Mouse (Mus musculus): ENCODE measurements around the gene Washc4. TPM values are rescaled to one million over a fixed set of nuclear protein-coding genes. Genes with fewer than 3 reads are reported as not detected.

Gene Washc4
- polyA plus RNA-seq, 1 experiment from 2014 or later: 32.3 TPM

- no peak overlapping the region for H3K27ac ChIP-seq (ENCODE audit: low read depth, low read length)
- no peak overlapping the region for H3K9ac ChIP-seq (ENCODE audit: low read depth, low read length)
- no peaks in the 10 kb centered on the region for H3K27me3 ChIP-seq (replicated peaks; ENCODE audit: control insufficient read depth, insufficient read depth, low read length)
- no peak overlapping the region for H3K4me3 ChIP-seq (ENCODE audit: low read depth, low read length)
- peaks cover 43% of the 10 kb centered on the region for H3K36me3 ChIP-seq (ENCODE audit: control insufficient read depth, insufficient read depth)
- TF ChIP-seq CTCF (IDR thresholded peaks at IDR 0.05; ENCODE audit: low read depth): no peak
- 87% methylated on average over 5 of the region's 5 CpGs for WGBS
- no peaks in the 10 kb centered on the region for H3K9me3 ChIP-seq (ENCODE audit: control insufficient read depth)
- no peak for ATAC-seq
- no peak overlapping the region for H3K4me2 ChIP-seq (replicated peaks; ENCODE audit: low read depth)
- H3K4me1 ChIP-seq (replicated peaks; ENCODE audit: control insufficient read depth, insufficient read depth, low read length): no peaks in the 10 kb centered on the region
These were observed 86.3 kb downstream of the Washc4 start for GRCm38 (mm10) chr10:83629878-83630277.

GRCm38 (mm10) chr10:83630899-83631298 is 87.3 kb downstream of the Washc4 start:
- WGBS: 73% methylated on average over 3 of the region's 3 CpGs
- H3K9ac ChIP-seq (ENCODE audit: low read depth, low read length): no peak overlapping the region
- no peak for ATAC-seq
- TF ChIP-seq CTCF (IDR thresholded peaks at IDR 0.05; ENCODE audit: low read depth): no peak
- H3K27ac ChIP-seq (ENCODE audit: low read depth, low read length): no peak overlapping the region
- H3K27me3 ChIP-seq (replicated peaks; ENCODE audit: control insufficient read depth, insufficient read depth, low read length): no peaks in the 10 kb centered on the region
- no peak overlapping the region for H3K4me3 ChIP-seq (ENCODE audit: low read depth, low read length)
- no peak overlapping the region for H3K4me2 ChIP-seq (replicated peaks; ENCODE audit: low read depth)
- H3K4me1 ChIP-seq (replicated peaks; ENCODE audit: control insufficient read depth, insufficient read depth, low read length): no peaks in the 10 kb centered on the region
- H3K9me3 ChIP-seq (ENCODE audit: control insufficient read depth): no peaks in the 10 kb centered on the region
- H3K36me3 ChIP-seq (ENCODE audit: control insufficient read depth, insufficient read depth): peaks cover 33% of the 10 kb centered on the region

GRCm38 (mm10) chr10:83631775-83632174 is 88.2 kb downstream of the Washc4 start:
- ATAC-seq: no peak
- 91% methylated on average over 10 of the region's 10 CpGs for WGBS
- no peak for TF ChIP-seq CTCF (IDR thresholded peaks at IDR 0.05; ENCODE audit: low read depth)
- no peaks in the 10 kb centered on the region for H3K9me3 ChIP-seq (ENCODE audit: control insufficient read depth)
- H3K36me3 ChIP-seq (ENCODE audit: control insufficient read depth, insufficient read depth): peaks cover 30% of the 10 kb centered on the region
- no peak overlapping the region for H3K4me2 ChIP-seq (replicated peaks; ENCODE audit: low read depth)
- no peak overlapping the region for H3K9ac ChIP-seq (ENCODE audit: low read depth, low read length)
- no peaks in the 10 kb centered on the region for H3K4me1 ChIP-seq (replicated peaks; ENCODE audit: control insufficient read depth, insufficient read depth, low read length)
- no peak overlapping the region for H3K4me3 ChIP-seq (ENCODE audit: low read depth, low read length)
- no peaks in the 10 kb centered on the region for H3K27me3 ChIP-seq (replicated peaks; ENCODE audit: control insufficient read depth, insufficient read depth, low read length)
- H3K27ac ChIP-seq (ENCODE audit: low read depth, low read length): no peak overlapping the region

DNA sequence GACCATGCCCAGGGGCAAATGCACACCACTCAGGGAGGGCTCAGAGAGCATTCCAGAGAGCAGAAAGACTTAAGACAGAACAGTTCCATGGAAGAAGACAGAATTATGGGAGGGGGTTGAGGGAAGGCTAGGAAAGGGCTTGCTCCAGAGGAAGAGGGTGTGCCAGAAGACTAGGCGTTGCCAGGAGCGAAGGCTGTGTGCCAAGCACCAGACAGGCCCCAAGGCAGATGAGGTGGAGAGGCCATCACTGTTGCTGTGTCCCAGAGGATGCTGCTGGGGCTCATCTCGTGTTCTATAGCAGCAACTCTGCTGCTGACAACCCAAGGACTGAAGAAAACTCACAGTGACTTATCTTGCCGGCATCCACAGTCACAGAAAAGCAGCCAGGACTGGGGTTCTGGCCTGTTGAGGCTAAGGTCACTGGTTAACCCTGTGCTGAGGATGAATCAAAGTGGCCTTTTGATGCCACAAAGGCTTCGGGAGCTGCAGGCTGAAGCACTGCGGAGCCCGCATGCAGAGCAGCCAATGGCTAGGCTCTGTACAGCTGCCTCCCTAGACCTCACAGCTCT is 89.3 kb downstream of the Washc4 start:
- WGBS: 85% methylated on average over 7 of the region's 7 CpGs
- no peaks in the 10 kb centered on the region for H3K9me3 ChIP-seq (ENCODE audit: control insufficient read depth)
- no peak for ATAC-seq
- TF ChIP-seq CTCF (IDR thresholded peaks at IDR 0.05; ENCODE audit: low read depth): no peak
- H3K36me3 ChIP-seq (ENCODE audit: control insufficient read depth, insufficient read depth): peaks cover 25% of the 10 kb centered on the region
- H3K4me1 ChIP-seq (replicated peaks; ENCODE audit: control insufficient read depth, insufficient read depth, low read length): no peaks in the 10 kb centered on the region
- H3K27me3 ChIP-seq (replicated peaks; ENCODE audit: control insufficient read depth, insufficient read depth, low read length): no peaks in the 10 kb centered on the region
- no peak overlapping the region for H3K4me2 ChIP-seq (replicated peaks; ENCODE audit: low read depth)
- no peak overlapping the region for H3K9ac ChIP-seq (ENCODE audit: low read depth, low read length)
- H3K27ac ChIP-seq (ENCODE audit: low read depth, low read length): no peak overlapping the region
- no peak overlapping the region for H3K4me3 ChIP-seq (ENCODE audit: low read depth, low read length)

GRCm38 (mm10) chr10:83634461-83634860 is 90.9 kb downstream of the Washc4 start:
- H3K9ac ChIP-seq (ENCODE audit: low read depth, low read length): no peak overlapping the region
- no peak for TF ChIP-seq CTCF (IDR thresholded peaks at IDR 0.05; ENCODE audit: low read depth)
- H3K9me3 ChIP-seq (ENCODE audit: control insufficient read depth): no peaks in the 10 kb centered on the region
- H3K27me3 ChIP-seq (replicated peaks; ENCODE audit: control insufficient read depth, insufficient read depth, low read length): no peaks in the 10 kb centered on the region
- H3K4me2 ChIP-seq (replicated peaks; ENCODE audit: low read depth): no peak overlapping the region
- ATAC-seq: no peak
- WGBS: 29% methylated on average over 5 of the region's 5 CpGs
- peaks cover 27% of the 10 kb centered on the region for H3K36me3 ChIP-seq (ENCODE audit: control insufficient read depth, insufficient read depth)
- H3K4me3 ChIP-seq (ENCODE audit: low read depth, low read length): no peak overlapping the region
- no peaks in the 10 kb centered on the region for H3K4me1 ChIP-seq (replicated peaks; ENCODE audit: control insufficient read depth, insufficient read depth, low read length)
- no peak overlapping the region for H3K27ac ChIP-seq (ENCODE audit: low read depth, low read length)

DNA sequence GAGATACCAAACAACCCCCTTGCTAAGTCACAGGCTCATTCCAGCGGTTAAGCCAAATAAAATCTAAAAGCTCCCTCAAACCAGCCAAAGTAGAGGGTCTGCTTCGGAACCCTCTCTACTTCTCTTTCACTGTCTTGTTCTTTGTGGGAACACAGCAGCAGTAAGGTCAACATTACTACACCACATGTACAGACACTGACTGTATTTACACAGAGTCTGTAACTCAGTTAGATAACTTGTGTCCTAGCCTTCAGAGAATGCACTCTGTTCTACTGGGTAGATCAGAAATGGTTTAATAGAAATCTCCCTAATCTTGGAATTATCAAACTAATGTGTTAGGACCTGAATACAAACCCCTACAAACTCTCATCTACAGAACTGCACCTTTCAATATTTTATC is 92.6 kb downstream of the Washc4 start:
- H3K27me3 ChIP-seq (replicated peaks; ENCODE audit: control insufficient read depth, insufficient read depth, low read length): no peaks in the 10 kb centered on the region
- no peak for ATAC-seq
- TF ChIP-seq CTCF (IDR thresholded peaks at IDR 0.05; ENCODE audit: low read depth): no peak
- H3K9me3 ChIP-seq (ENCODE audit: control insufficient read depth): no peaks in the 10 kb centered on the region
- H3K4me3 ChIP-seq (ENCODE audit: low read depth, low read length): no peak overlapping the region
- peaks cover 23% of the 10 kb centered on the region for H3K36me3 ChIP-seq (ENCODE audit: control insufficient read depth, insufficient read depth)
- no peak overlapping the region for H3K27ac ChIP-seq (ENCODE audit: low read depth, low read length)
- WGBS: 93% methylated on average over 2 of the region's 2 CpGs
- H3K4me1 ChIP-seq (replicated peaks; ENCODE audit: control insufficient read depth, insufficient read depth, low read length): no peaks in the 10 kb centered on the region
- no peak overlapping the region for H3K9ac ChIP-seq (ENCODE audit: low read depth, low read length)
- peak overlapping the region; percentile 21; the same call in 1 of the 2 replicates for H3K4me2 ChIP-seq (replicated peaks; ENCODE audit: low read depth)

DNA sequence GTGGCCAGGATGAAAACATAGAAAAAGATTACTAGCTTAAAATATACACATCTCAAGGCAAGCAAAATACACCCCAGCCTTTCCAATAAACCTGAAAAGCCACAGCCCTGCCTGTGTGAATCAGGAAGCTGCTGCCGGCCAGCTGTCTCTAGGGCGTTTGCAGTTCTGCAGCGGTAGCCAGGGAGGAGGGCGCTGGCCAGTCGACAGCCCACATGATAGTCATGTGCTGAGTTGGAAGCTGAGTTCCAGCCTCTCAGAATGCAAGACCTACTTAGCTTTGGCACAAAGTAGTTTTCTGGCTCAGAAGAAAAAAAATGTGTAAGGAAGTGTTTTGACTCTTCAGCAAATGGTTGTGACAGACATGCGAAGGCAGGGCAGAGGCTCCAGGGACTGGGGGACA is 93.7 kb downstream of the Washc4 start:
- Histone ChIP-seq H3K36me3 (ENCODE audit: control insufficient read depth, insufficient read depth) (peaks cover 13% of the 10 kb centered on the region), H3K4me1 (replicated peaks; ENCODE audit: control insufficient read depth, insufficient read depth, low read length) (no peaks in the 10 kb centered on the region), H3K27me3 (replicated peaks; ENCODE audit: control insufficient read depth, insufficient read depth, low read length) (no peaks in the 10 kb centered on the region), H3K27ac (ENCODE audit: low read depth, low read length) (no peak overlapping the region), H3K4me3 (ENCODE audit: low read depth, low read length) (no peak overlapping the region), H3K4me2 (replicated peaks; ENCODE audit: low read depth) (peak overlapping the region; percentile 25; the same call in 1 of the 2 replicates), H3K9me3 (ENCODE audit: control insufficient read depth) (no peaks in the 10 kb centered on the region), H3K9ac (ENCODE audit: low read depth, low read length) (no peak overlapping the region)
- peak; percentile 80 for ATAC-seq
- WGBS: 14% methylated on average over 6 of the region's 6 CpGs
- TF ChIP-seq CTCF (IDR thresholded peaks at IDR 0.05; ENCODE audit: low read depth): no peak

Data from intestine, postnatal 0 days (tissue).